Mouse (Mus musculus): ENCODE measurements around the gene Gm10486.
"Not testable (repeated sequence)": the region's sequence is repeated elsewhere in the genome, so short reads cannot be mapped to it uniquely, and the experiment has no call there.

The Gm10486 gene

GRCm38 (mm10) chrX:35067084-35067483 is at the start of gene Gm10486:
Gm10486 (plus strand) TSS chrX:35067384.
- not testable (repeated sequence) for DNase-seq (ENCODE audit: low spot score)
